Mouse (Mus musculus): Measurements from ENCODE around the gene Nav1. TPM values are rescaled to one million over a fixed set of nuclear protein-coding genes. Genes with fewer than 3 reads are reported as not detected.
A peak's percentile ranks its signal among the peaks of the same experiment; 100 is the strongest.

Nav1 gene
- polyA plus RNA-seq, 1 experiment from 2014 or later, result 25.6 TPM

GRCm38 (mm10) chr1:135555885-135556284 lies 51.2 kb downstream of the Nav1 start:
- no peak for ATAC-seq (ENCODE audit: insufficient number of reproducible peaks, insufficient read depth, low FRiP score, low read depth)
- H3K27ac ChIP-seq (ENCODE audit: low read length), result no peak overlapping the region
- no peak overlapping the region for H3K4me3 ChIP-seq (ENCODE audit: low read depth, low read length)
- no peak overlapping the region for H3K4me2 ChIP-seq (replicated peaks; ENCODE audit: low read depth, low read length)
- WGBS, result 82% methylated on average over 8 of the region's 8 CpGs
- H3K36me3 ChIP-seq (ENCODE audit: control insufficient read depth, insufficient read depth, low read length), result no peaks in the 10 kb centered on the region
- no peaks in the 10 kb centered on the region for H3K9me3 ChIP-seq (ENCODE audit: control insufficient read depth, low read depth, low read length)
- H3K9ac ChIP-seq (replicated peaks; ENCODE audit: low read depth, low read length), result no peak overlapping the region
- no peaks in the 10 kb centered on the region for H3K27me3 ChIP-seq (ENCODE audit: control insufficient read depth, insufficient read depth, low read length)
- peaks cover 19% of the 10 kb centered on the region for H3K4me1 ChIP-seq (ENCODE audit: control insufficient read depth, insufficient read depth, low read length)

GRCm38 (mm10) chr1:135554632-135555260 lies 52.3 kb downstream of the Nav1 start:
- H3K4me1 ChIP-seq (ENCODE audit: control insufficient read depth, insufficient read depth, low read length), result peaks cover 19% of the 10 kb centered on the region
- H3K9me3 ChIP-seq (ENCODE audit: control insufficient read depth, low read depth, low read length), result no peaks in the 10 kb centered on the region
- ATAC-seq (ENCODE audit: insufficient number of reproducible peaks, insufficient read depth, low FRiP score, low read depth), result no peak; the same call in 1 of the 2 replicates
- H3K27ac ChIP-seq (ENCODE audit: low read length), result peak overlapping the region; percentile 55
- peak overlapping the region; percentile 13; the same call in 1 of the 2 replicates for H3K4me2 ChIP-seq (replicated peaks; ENCODE audit: low read depth, low read length)
- H3K27me3 ChIP-seq (ENCODE audit: control insufficient read depth, insufficient read depth, low read length), result no peaks in the 10 kb centered on the region
- 22% methylated on average over 17 of the region's 17 CpGs for WGBS
- H3K36me3 ChIP-seq (ENCODE audit: control insufficient read depth, insufficient read depth, low read length), result no peaks in the 10 kb centered on the region
- H3K4me3 ChIP-seq (ENCODE audit: low read depth, low read length), result no peak overlapping the region
- H3K9ac ChIP-seq (replicated peaks; ENCODE audit: low read depth, low read length), result no peak overlapping the region

GRCm38 (mm10) chr1:135553615-135554014 lies 53.5 kb downstream of the Nav1 start:
- Histone ChIP-seq H3K36me3 (ENCODE audit: control insufficient read depth, insufficient read depth, low read length) (no peaks in the 10 kb centered on the region), H3K9me3 (ENCODE audit: control insufficient read depth, low read depth, low read length) (no peaks in the 10 kb centered on the region), H3K9ac (replicated peaks; ENCODE audit: low read depth, low read length) (no peak overlapping the region), H3K27me3 (ENCODE audit: control insufficient read depth, insufficient read depth, low read length) (no peaks in the 10 kb centered on the region), H3K27ac (ENCODE audit: low read length) (no peak overlapping the region), H3K4me1 (ENCODE audit: control insufficient read depth, insufficient read depth, low read length) (peaks cover 26% of the 10 kb centered on the region), H3K4me2 (replicated peaks; ENCODE audit: low read depth, low read length) (no peak overlapping the region), H3K4me3 (ENCODE audit: low read depth, low read length) (no peak overlapping the region)
- no peak for ATAC-seq (ENCODE audit: insufficient number of reproducible peaks, insufficient read depth, low FRiP score, low read depth)
- 61% methylated on average over 4 of the region's 4 CpGs for WGBS

- Histone ChIP-seq H3K27me3 (ENCODE audit: control insufficient read depth, insufficient read depth, low read length) (no peaks in the 10 kb centered on the region), H3K27ac (ENCODE audit: low read length) (no peak overlapping the region), H3K9ac (replicated peaks; ENCODE audit: low read depth, low read length) (no peak overlapping the region), H3K9me3 (ENCODE audit: control insufficient read depth, low read depth, low read length) (no peaks in the 10 kb centered on the region), H3K4me2 (replicated peaks; ENCODE audit: low read depth, low read length) (no peak overlapping the region), H3K4me3 (ENCODE audit: low read depth, low read length) (no peak overlapping the region), H3K4me1 (ENCODE audit: control insufficient read depth, insufficient read depth, low read length) (peaks cover 26% of the 10 kb centered on the region), H3K36me3 (ENCODE audit: control insufficient read depth, insufficient read depth, low read length) (no peaks in the 10 kb centered on the region)
- no peak for ATAC-seq (ENCODE audit: insufficient number of reproducible peaks, insufficient read depth, low FRiP score, low read depth)
- 77% methylated on average over 4 of the region's 4 CpGs for WGBS
Observed at GRCm38 (mm10) chr1:135553154-135553553, 53.9 kb downstream of the Nav1 start.

- no peaks in the 10 kb centered on the region for H3K9me3 ChIP-seq (ENCODE audit: control insufficient read depth, low read depth, low read length)
- 63% methylated on average over 3 of the region's 3 CpGs for WGBS
- H3K36me3 ChIP-seq (ENCODE audit: control insufficient read depth, insufficient read depth, low read length), result no peaks in the 10 kb centered on the region
- H3K27ac ChIP-seq (ENCODE audit: low read length), result no peak overlapping the region
- no peak overlapping the region for H3K4me3 ChIP-seq (ENCODE audit: low read depth, low read length)
- no peaks in the 10 kb centered on the region for H3K27me3 ChIP-seq (ENCODE audit: control insufficient read depth, insufficient read depth, low read length)
- no peak overlapping the region for H3K4me2 ChIP-seq (replicated peaks; ENCODE audit: low read depth, low read length)
- H3K9ac ChIP-seq (replicated peaks; ENCODE audit: low read depth, low read length), result no peak overlapping the region
- peaks cover 28% of the 10 kb centered on the region for H3K4me1 ChIP-seq (ENCODE audit: control insufficient read depth, insufficient read depth, low read length)
- no peak for ATAC-seq (ENCODE audit: insufficient number of reproducible peaks, insufficient read depth, low FRiP score, low read depth)
Observed at GRCm38 (mm10) chr1:135550886-135551285, 56.2 kb downstream of the Nav1 start.

GRCm38 (mm10) chr1:135548750-135549149 lies 58.3 kb downstream of the Nav1 start:
- WGBS, result 53% methylated on average over 9 of the region's 9 CpGs
- H3K9me3 ChIP-seq (ENCODE audit: control insufficient read depth, low read depth, low read length), result no peaks in the 10 kb centered on the region
- no peak overlapping the region for H3K9ac ChIP-seq (replicated peaks; ENCODE audit: low read depth, low read length)
- 0 out of 2 replicates have a peak, but pooled peaks have one; percentile 40 for ATAC-seq (ENCODE audit: insufficient number of reproducible peaks, insufficient read depth, low FRiP score, low read depth)
- no peaks in the 10 kb centered on the region for H3K36me3 ChIP-seq (ENCODE audit: control insufficient read depth, insufficient read depth, low read length)
- no peak overlapping the region for H3K27ac ChIP-seq (ENCODE audit: low read length)
- no peaks in the 10 kb centered on the region for H3K27me3 ChIP-seq (ENCODE audit: control insufficient read depth, insufficient read depth, low read length)
- no peak overlapping the region for H3K4me2 ChIP-seq (replicated peaks; ENCODE audit: low read depth, low read length)
- no peak overlapping the region for H3K4me3 ChIP-seq (ENCODE audit: low read depth, low read length)
- peaks cover 23% of the 10 kb centered on the region for H3K4me1 ChIP-seq (ENCODE audit: control insufficient read depth, insufficient read depth, low read length)

- WGBS, result 56% methylated on average over 5 of the region's 5 CpGs
- no peak overlapping the region for H3K4me3 ChIP-seq (ENCODE audit: low read depth, low read length)
- no peak for ATAC-seq (ENCODE audit: insufficient number of reproducible peaks, insufficient read depth, low FRiP score, low read depth)
- H3K36me3 ChIP-seq (ENCODE audit: control insufficient read depth, insufficient read depth, low read length), result no peaks in the 10 kb centered on the region
- no peak overlapping the region for H3K4me2 ChIP-seq (replicated peaks; ENCODE audit: low read depth, low read length)
- no peak overlapping the region for H3K27ac ChIP-seq (ENCODE audit: low read length)
- peaks cover 20% of the 10 kb centered on the region for H3K4me1 ChIP-seq (ENCODE audit: control insufficient read depth, insufficient read depth, low read length)
- no peaks in the 10 kb centered on the region for H3K9me3 ChIP-seq (ENCODE audit: control insufficient read depth, low read depth, low read length)
- no peaks in the 10 kb centered on the region for H3K27me3 ChIP-seq (ENCODE audit: control insufficient read depth, insufficient read depth, low read length)
- no peak overlapping the region for H3K9ac ChIP-seq (replicated peaks; ENCODE audit: low read depth, low read length)
Observed at GRCm38 (mm10) chr1:135546099-135546498, 61.0 kb downstream of the Nav1 start.

GRCm38 (mm10) chr1:135544504-135545146 lies 62.5 kb downstream of the Nav1 start:
- no peaks in the 10 kb centered on the region for H3K36me3 ChIP-seq (ENCODE audit: control insufficient read depth, insufficient read depth, low read length)
- H3K4me3 ChIP-seq (ENCODE audit: low read depth, low read length), result no peak overlapping the region
- H3K27ac ChIP-seq (ENCODE audit: low read length), result 0 out of 2 replicates have a peak overlapping the region, but pooled peaks have one; percentile 21
- no peaks in the 10 kb centered on the region for H3K27me3 ChIP-seq (ENCODE audit: control insufficient read depth, insufficient read depth, low read length)
- no peak overlapping the region for H3K9ac ChIP-seq (replicated peaks; ENCODE audit: low read depth, low read length)
- 42% methylated on average over 16 of the region's 16 CpGs for WGBS
- peak; percentile 11; the same call in 1 of the 2 replicates for ATAC-seq (ENCODE audit: insufficient number of reproducible peaks, insufficient read depth, low FRiP score, low read depth)
- no peaks in the 10 kb centered on the region for H3K9me3 ChIP-seq (ENCODE audit: control insufficient read depth, low read depth, low read length)
- peaks cover 21% of the 10 kb centered on the region; the same call in 1 of the 2 replicates for H3K4me1 ChIP-seq (ENCODE audit: control insufficient read depth, insufficient read depth, low read length)
- no peak overlapping the region for H3K4me2 ChIP-seq (replicated peaks; ENCODE audit: low read depth, low read length)
